Mouse (Mus musculus) spleen, adult 2 months (tissue): ENCODE measurements around the gene Coa6.

Source experiments
- CTCF ChIP-seq: fragments of 200-500 bp; IDR thresholded peaks from 2 replicates; pipeline ENCODE4 v1.5.1; 2011; ENCODE audit warnings: mild to moderate bottlenecking, inconsistent platforms; ENCODE audit not compliant: insufficient read depth, insufficient read length, insufficient replicate concordance; ENCODE audit errors: extremely low read depth
- POLR2A ChIP-seq: fragments of 200-500 bp; IDR thresholded peaks from 2 replicates; pipeline ENCODE4 v1.6.1; 2011; ENCODE audit warnings: low read depth, low read length, inconsistent platforms

DNA sequence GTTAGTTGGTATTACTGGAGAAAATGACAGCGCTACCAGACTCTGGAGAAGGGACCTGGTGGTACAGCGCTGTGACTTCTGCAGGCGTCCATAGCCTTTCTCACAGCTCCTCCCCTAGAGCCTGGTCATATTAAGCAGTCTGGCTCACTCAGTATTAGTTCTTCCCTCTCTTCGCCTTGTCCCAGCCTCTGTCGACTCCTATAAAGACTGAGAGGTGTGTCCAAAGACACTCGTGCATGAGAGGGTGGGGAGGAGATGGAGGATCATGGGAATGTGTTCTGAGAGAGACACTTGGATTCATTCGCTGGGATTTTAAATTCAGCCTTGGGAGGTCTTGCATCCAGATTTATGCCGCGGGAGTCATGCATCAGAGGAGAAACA lies 595 bp downstream of the Coa6 start:
- no peak for TF ChIP-seq POLR2A
- no peak for TF ChIP-seq CTCF
